Mouse (Mus musculus) induced T-regulatory cell, adult 2 months (primary cell): ENCODE data around the gene Tssc4.

ENCODE experiments used
- DNase-seq: peaks from one replicate; pipeline ENCODE4 v3.0.0-alpha.2; 2012; ENCODE audit warnings: low read depth

The Tssc4 gene

DNA sequence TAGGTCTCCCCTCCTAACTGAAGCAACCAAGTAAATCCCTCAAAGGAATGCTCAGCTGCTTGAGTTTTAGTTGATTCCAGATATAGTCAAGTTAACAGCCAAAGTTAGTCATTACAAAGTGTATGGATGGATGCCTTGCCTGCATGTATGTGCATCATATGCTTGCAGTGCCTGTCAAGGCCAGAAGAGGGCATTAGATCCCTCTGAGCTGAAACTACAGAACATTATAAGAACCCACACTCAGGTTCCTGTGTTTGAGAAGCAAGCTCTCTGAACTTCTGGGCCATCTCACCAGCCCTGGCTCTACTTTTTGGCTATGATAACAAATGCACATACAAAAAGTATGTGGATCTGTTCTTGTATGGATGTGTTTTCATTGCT lies 24.2 kb upstream of the Tssc4 start:
- peak; percentile 33 for DNase-seq

DNA sequence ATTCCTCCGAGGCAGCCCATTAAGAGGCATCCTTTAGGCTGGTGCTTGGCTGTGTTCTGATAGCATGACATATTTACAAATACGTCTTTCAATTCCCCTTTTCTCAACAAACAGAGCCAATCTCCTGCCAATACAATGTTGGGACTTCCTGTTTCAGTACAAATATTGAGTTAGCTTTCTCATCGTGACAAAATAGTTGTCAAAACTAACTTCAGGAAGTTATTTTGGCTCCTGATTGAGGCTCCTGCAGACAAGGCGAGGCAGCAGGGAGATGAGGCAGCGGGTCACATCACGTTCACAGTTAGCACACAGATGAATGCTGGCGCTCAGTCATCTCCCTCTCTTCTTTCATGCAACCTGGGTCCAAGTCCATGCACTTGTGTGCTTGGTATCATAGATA lies 22.7 kb upstream of the Tssc4 start:
- no peak for DNase-seq

DNA sequence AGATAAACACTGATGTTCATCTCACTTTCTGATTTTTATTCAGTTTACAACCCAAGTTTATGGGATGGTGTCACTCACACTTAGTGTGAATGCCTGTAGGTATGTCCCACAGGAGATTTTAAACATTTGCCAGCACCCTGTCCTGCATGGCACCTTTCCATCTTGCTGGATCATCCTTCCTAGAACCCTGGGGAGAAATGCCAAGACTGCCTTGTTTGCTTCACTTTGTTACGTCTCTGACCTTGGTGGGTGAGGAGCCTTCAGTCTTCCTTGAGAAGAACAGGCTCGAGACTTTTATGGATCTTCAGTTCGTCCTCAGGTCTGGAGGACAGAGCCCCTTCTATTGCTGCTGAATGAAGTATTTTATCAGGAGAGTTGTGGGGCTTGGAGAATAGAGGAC lies 19.7 kb upstream of the Tssc4 start:
- no peak for DNase-seq

DNA sequence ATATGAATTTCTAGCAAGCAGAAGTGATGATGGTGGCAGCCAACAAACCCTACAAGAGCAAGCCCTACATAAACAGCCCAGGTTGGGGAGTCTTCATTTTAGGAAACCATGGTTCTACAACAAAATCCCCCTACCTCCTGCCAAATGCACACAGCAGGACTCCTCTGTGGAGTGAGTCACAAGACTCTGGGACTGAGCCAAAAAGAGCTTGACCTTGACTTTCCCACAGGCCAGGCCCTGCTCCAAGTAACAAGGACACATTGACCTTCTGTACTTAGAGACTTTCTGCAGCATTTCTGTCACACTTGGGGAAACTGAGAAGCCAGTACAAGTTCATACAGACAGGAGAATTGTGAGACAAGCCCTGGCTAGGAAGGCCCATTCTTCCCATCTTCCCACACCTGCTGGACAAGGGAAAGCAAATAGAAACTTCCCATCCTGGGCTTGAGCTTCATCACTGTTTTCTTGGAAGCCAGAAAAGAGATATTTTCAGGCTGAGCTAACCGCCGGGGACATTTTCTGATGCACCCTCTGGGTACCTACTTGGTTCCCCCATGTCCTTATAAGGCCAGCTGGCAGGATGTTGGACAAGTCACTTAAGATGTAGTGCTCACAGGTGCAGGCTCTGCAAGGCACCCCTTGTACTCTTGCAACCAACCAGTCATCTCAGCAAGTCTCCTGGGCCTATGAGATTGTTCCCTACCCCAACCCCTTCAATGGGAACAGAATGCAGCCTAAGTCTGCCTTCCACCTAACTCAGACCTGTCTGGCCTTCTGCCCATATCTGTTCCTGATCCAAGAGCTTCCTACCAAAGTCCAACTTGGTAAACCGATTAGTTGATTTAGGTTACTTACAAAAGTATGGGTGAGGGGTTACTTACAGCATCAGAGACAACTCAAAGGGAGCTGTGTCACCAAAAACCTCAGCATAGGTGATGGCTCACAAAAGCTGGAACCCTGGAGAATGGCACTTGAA lies 18.9 kb upstream of the Tssc4 start:
- DNase-seq: no peak

DNA sequence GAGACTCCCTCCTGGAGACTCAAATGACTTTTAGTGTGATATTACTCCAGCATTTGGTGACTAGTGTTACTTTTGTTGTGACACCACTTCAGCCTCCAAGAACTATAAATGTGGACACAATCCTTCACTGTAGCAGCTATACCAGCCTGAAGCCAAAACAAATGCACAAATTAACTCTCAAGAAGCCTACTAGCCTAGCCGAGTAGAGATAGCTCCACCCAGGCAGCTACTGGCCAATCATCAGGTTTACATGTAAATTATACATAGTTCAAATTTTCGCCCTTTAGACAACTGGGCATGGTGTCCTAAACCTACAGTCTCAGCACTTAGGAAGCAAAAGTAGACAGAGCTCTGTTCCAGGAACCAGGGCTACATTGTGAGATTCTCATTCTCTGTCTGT lies 17.7 kb upstream of the Tssc4 start:
- no peak for DNase-seq

DNA sequence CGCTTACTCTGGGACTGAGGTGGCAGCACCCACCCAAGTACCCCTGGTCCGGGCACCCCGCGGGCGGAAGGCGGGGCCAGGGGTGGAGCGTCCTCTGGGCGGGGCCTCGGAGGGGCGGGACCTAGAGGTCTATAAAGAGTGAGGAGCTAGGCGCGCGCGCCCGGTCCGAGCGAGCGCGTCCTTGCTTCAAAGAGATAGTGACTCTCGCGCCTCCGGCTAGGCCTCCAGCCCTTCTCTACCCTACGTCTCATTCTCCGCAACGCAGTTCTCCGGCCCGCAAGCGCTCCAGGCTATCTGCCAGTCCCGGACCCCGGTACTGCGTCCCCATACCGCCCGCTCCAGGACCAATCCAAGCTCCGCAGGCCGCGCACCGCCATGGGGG lies 16.4 kb upstream of the Tssc4 start, which contains the start of gene Cd81:
Cd81 (plus strand) TSS at position 114 of the 382 bp plus-strand sequence.
- DNase-seq: peak; percentile 82

DNA sequence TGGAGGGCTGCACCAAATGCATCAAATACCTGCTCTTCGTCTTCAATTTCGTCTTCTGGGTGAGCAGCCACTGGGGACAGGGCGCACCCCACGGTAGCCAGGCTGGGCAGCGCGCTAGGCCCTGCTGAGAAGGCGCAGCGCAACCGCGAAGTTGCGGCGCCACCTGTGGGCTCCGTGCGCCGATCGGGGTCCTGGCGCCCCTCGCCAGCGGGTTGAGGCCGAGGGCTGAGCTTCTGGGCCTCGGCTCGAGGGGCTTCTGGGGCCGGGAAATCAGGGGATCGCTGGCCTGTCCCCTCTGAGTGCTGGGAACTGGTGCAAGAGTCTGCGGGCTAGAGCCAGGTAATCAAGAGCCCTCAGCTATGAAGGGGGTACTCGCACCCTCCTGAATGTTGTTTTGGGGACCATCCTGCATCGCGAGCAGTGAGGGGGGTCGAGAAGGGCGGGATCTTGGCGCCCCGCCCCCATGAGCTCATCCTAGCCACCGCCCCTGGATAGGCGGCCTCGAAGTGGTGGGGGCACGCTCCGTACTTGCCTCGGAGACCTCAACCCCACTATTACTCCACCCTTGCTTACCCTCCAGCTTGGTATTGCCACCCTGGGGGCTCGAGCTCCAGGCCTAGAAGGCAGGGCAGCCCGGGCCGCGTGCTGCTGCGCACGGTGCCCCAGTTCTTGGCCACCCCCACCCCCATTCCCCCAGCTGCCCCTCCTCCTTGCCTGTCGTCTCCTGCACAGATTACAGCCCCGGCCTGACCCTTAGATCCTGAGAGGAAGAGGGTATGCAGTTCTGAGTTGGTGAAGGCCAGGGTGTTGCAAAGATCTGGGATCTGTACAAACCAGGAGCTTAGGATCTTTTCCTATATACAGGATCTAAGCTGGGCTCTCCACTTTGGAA lies 15.8 kb upstream of the Tssc4 start:
- DNase-seq: peak; percentile 56

DNA sequence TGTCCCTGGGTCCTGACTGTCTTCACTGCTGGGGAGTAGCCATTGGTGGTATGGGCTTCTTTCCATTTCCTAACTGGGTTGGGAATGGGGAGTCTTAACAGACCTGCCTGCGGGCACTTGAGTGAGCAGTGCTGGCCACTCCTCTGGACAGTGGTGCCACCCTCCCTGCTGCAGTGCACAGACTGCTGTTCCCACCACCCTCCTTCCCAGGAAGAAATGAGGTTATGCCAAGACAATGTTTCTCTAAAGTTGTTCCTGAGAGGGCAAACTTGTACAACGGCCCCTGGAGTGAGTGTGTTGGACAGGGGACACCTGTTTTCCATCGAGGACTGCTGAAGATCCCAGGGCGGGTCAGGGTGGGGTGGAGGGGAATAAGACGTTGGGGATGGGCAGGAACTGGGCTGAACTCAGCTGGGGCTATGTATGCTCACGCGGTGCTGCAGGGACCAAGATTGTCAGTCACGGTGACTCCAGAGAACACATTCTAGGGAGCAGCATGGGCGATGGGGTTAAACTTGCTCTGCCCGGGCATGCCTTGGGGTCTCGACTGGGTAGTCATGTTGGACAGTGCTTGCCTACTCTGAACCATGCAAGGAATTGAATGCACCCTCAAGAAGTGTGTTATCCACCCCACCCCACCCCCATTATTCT lies 15.0 kb upstream of the Tssc4 start:
- no peak for DNase-seq

DNA sequence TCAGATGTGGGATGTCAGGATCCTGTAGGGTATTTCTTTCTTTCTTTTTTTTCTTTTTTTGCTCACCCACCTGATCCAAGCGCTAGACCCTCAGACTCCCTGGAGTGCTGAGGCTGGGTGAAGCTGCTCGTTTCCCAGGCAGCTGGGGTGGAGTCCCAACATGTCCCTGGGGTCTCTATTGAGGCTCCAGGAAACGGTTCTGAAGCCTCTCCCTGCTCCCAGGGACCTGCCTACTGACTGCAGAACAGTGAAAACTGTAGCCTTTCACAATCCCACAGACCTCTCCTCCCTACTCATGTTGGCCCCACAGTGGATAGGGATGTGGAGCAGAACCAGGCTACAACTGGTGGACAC lies 14.5 kb upstream of the Tssc4 start:
- no peak for DNase-seq

DNA sequence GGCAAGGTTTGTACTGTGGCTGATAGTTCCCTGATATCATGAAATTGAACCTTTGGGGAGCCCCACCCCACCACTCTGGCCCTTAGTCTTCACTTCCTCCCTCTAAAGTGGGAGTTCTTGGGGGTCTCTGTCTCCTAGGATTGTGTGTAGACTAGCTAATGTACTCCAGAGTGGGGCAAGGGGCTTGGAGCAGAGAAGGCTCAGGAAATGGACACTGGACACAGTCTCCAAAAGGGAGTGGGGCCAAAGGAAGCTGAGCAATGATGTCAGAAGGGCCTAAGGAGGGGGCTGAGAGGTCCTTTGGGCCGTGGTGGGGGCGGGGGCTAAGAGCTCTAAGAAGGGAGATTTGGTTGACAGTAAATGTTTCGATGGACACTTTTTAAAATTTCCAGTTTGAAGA lies 14.0 kb upstream of the Tssc4 start:
- DNase-seq: no peak

DNA sequence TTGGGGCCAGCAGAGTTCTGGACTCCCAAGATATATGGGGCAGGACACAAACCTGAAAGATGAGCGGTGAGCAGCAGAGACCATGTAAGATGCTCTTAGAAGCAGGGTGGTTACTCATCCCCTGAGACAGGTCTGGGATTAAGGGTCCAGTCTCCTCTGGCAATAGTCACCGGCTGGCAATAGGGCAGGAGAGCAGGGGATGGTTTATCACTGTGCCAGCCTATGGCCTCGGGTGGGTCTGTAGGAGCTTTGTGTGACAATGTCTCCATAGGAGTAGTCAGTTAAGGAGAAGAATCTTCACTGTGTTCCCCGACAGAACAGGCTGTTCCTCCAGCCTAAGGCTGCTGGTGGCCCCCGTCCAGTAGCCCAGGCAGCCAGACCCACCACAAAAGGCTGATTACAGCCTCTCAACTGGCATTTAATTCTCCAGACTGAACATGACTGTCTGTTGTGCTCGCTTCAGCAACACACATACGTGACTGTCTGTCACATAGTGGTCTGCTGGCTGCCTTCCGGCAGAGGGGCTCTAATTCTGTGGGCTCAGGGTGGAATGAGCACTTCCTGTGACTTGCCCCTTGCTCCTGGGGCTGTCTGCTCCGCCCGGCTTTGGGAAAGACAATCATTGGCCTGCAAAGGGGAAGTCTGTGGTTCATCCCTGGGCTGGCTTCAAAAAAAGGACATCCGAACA lies 13.4 kb upstream of the Tssc4 start:
- DNase-seq: no peak

DNA sequence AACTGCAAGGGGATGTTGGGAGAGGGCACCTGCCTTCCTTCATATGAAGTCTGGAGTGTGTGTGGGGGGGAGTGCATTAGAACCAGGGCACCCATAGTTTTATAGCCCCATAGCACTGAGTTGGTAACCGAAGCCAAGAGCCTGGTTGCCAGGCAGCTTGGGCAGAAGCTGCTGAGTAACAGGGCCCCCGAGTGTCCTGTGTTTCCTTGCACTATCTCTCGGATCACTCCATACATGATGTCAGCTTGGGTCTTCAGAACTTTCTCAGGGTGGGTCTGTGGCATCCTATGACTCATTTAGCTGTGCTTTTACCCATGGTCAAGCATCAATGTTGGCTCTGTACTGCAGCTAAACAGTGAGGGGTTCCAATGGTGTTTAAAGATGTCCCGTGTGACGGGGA lies 12.0 kb upstream of the Tssc4 start:
- no peak for DNase-seq

DNA sequence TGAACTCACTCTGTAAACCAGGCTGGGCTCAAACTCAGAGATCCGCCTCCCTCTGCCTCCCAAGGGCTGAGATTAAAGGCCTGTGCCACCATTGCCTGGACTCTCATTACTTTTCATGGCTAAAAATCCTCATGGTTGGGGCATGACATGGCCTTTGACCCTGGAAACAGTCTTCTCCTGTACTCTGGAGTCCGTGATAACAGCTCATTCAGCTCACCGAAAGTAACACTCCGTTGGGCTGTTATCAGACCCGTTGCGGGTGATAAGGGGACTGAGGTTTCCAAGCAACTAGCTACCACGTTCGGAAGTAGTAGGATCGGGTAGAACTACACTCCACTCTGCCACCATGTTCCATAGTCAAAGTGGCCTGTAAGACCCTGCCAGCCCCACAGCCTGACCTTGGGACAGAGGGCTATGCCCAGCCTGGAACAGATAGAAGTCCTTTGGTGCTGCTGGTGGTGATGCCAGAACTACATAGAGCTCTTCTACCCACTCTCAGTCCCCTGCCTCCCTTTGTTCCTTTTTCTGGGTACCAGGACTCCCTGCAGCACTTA lies 11.3 kb upstream of the Tssc4 start:
- no peak for DNase-seq

DNA sequence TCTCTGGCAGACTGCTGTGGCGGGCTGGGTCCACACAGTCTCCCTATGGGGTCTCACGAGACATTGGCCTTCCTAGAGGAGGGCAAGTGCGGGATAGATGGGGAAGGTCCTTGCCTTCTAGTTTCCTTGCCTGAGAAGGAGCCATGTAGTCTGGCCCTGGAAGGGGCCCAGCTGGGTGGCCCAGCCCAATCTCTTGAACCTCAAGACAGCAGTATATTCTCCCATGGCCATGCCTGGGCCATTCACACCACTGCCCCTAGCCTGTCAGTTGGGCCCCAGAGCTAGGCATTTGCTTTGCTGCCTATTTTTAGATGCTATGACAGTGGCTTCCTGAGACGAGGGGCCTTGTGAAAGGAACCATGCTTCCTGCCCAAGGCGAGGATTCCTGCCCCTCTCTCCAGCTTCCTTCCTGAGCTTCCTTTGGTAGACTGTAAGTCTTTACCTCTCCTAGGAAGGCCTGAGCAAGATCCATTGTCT lies 10.8 kb upstream of the Tssc4 start:
- no peak for DNase-seq

DNA sequence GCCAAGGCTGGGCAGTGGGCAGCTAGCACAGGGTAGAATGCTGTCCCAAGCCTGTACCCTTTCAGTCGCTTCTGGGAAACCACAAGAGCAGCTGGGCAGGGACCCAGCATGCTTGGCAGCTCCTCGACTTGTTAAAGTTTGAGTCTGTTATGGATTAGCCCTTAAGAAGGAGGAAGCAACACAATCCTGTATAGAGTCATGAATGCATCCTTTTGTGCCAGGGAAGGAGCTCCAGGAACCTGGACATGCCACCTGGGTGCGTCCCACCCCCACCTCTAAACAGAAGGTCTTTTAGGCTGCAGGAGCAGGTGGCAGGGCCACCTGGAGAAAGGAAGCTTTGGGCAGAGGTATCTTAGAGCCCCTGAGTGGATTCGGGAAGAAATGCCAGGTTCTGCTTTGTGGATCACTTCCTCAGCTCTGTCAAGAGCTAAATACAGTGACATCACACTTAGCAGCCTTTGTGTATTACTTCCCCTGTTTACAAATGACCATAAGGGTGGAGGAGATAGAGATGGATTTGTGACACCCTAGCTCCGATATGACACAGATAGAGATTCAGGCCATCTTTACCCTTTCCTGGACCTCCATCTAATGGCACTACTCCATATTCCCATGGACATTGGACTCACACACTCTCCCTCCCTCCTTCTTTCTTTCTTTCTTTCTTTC lies 9.7 kb upstream of the Tssc4 start:
- DNase-seq: no peak

DNA sequence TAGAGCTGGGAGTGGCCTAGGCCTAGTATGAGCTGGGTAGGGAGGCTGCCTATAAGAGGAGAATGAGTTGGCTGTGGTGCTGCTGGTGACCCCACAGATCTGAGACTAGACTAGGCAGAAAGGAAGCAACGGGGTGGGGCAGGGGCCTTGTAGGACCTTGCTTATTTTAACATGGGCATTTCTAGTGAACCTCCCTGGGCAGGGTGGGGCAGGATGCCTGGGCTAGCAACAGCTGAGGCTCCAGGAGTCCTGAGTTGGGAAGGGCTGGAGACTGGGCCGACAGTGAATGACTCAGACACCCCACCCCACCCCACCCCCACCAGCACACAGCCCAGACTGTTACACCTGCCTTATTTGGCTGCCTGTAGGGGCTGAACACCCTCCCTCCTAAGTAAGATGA lies 6.3 kb upstream of the Tssc4 start:
- DNase-seq: no peak

DNA sequence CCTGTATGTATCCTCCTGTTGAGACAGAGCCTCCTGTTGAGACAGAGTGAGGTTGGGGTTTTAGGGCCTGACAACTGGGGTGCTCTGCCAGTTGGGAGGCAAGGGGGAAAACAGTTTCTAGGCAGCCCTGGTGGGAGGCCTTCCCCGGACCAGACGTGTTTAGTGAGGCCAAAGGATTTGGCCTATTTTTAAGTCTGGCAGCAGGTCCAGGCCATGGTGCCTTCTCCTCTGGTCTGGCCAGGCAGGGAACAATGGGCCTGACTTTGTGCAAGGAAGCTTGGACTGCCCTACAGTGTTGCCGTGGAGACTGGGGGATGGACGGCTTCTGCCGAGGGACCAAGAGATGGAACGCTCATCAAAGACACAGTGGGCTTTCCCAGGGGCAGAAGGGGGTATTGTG lies 4.8 kb upstream of the Tssc4 start:
- DNase-seq: no peak

DNA sequence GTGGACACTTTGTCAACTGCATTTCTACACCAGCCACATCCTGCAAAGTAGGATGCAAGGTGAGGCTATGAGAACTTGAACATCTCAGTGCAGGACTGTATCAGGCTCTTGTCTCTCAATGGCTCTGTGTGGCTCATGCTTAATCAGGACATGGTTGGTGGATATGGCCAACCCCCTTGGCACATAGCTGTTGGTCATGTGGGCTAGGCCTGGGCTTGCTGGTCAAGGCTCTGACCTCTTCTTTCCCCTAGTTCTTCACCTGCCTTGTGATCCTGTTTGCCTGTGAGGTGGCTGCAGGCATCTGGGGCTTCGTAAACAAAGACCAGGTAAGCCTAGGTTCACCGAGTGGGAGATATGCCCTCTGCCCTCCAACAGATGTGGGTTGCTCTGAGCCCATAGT lies 3.4 kb upstream of the Tssc4 start:
- no peak for DNase-seq

DNA sequence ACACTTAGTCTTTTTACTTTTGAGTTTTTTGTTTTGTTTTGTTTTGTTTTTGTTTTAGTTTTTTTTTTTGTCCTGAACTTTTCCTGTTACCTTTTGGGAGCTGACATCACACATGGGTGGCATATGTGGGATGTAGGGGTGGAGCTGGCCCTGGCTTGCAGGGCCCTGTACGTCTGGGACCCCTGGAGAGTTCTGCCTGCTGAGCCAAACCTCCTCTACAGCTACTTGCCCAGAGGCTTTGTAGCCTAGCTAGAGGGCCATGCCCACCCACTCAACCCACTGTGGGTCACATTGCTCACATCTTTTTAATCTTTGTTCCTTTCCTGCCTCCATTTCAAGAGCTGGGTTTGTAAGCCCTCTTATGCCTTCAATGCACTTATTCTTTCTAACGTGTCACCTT lies 1.6 kb upstream of the Tssc4 start:
- no peak for DNase-seq

DNA sequence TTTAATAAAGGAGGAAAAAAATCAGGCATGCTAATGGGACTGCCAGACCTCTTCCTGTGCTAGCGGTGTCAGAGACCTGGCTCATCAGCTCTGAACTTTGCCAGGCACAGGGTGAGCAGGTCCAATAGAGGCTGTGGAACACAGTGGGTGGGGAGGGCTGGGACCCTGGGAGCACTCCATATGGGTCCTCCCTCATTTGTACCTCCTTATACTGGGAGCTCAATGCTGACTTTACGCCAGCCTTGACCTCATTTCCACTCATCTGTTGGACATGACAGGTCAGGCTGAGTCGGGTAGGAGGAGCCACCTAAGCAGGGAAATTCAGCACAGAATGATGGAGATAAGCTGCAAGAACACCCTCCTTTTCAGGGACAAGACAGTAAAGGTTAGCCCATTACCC lies 1.2 kb upstream of the Tssc4 start:
- peak; percentile 23 for DNase-seq

DNA sequence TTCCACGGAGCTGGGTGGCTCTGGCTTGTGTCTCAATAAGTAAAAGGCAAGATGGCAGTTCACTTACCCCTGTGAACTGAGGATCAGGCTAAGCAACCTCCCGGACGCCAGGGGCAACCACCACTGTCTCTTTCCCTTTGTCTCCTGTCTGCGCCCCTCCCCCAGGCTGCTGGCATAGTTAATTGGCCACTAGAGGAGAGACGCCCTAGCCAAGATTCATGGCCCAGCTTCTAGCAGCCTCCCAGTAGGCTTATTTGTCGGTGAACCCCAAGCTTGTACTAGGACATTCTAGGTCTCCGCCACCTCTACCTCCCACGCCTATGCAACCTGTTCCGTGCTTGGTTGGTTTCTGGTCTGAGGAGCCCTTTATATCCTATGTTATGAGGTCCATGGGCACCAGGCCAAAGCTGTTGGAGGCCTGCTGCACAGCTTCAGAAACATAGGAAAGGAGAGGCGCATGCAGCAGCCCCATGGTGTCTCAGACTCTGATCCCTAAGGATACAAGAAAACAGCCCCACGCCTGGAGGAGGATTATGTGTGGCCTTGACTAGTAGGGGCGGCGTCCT lies 650 bp upstream of the Tssc4 start:
- no peak for DNase-seq
